Mouse (Mus musculus) forebrain, embryonic 15.5 days (tissue): Measurements from ENCODE around the gene Clec18a. TPM values are rescaled to one million over a fixed set of nuclear protein-coding genes. Genes with fewer than 3 reads are reported as not detected.

ENCODE experiments used
- ATAC-seq: fragments of 200-750 bp; cut with Nextera tagmentation; replicated peaks from 2 replicates; pipeline ENCODE4 v1.8.0; 2017; ENCODE audit warnings: mild to moderate bottlenecking, moderate TSS enrichment, moderate library complexity
- H3K27ac ChIP-seq: fragments of 300-500 bp; sonication (generic); replicated peaks from 2 replicates; pipeline ENCODE4 v1.5.1; 2015; ENCODE audit warnings: mild to moderate bottlenecking, inconsistent platforms
- H3K27me3 ChIP-seq: fragments of 300-500 bp; sonication (generic); 2 replicates; pipeline ENCODE4 v1.6.1; 2015; ENCODE audit warnings: inconsistent platforms
- H3K36me3 ChIP-seq: fragments of 300-500 bp; sonication (generic); 2 replicates; pipeline ENCODE4 v1.6.1; 2015; ENCODE audit warnings: mild to moderate bottlenecking, inconsistent platforms
- H3K4me1 ChIP-seq: fragments of 300-500 bp; sonication (generic); 2 replicates; pipeline ENCODE4 v1.6.1; 2015; ENCODE audit warnings: inconsistent platforms
- H3K4me2 ChIP-seq: fragments of 300-500 bp; sonication (generic); replicated peaks from 2 replicates; pipeline ENCODE4 v1.6.1; 2015; ENCODE audit warnings: mild to moderate bottlenecking, inconsistent platforms
- H3K4me3 ChIP-seq: fragments of 300-500 bp; sonication (generic); 2 replicates; pipeline ENCODE4 v1.5.1; 2015; ENCODE audit warnings: mild to moderate bottlenecking, inconsistent platforms
- H3K9ac ChIP-seq: fragments of 300-500 bp; sonication (generic); replicated peaks from 2 replicates; pipeline ENCODE4 v1.6.1; 2015; ENCODE audit warnings: mild to moderate bottlenecking, inconsistent platforms
- H3K9me3 ChIP-seq: fragments of 300-500 bp; sonication (generic); 2 replicates; pipeline ENCODE4 v1.6.1; 2016; ENCODE audit warnings: inconsistent platforms
- WGBS: fragments of 180-500 bp; shearing (Covaris S2); methylation state at CpG from one replicate; pipeline ENCODE4 v1.1.7; 2015; ENCODE audit warnings: mixed read lengths; 5-methylcytosine and 5-hydroxymethylcytosine counted together
- polyA plus RNA-seq: library from polyadenylated mRNA; unstranded; fragments of >200 nt; fragmentation: Nextera tagmentation; extraction: Ambion mirVana; gene quantifications from 2 replicates; pipeline ENCODE4 v1.2.1, GENCODE M21; 2015

The Clec18a gene
- polyA plus RNA-seq, 1 experiment from 2014 or later, result 0.60 TPM

DNA sequence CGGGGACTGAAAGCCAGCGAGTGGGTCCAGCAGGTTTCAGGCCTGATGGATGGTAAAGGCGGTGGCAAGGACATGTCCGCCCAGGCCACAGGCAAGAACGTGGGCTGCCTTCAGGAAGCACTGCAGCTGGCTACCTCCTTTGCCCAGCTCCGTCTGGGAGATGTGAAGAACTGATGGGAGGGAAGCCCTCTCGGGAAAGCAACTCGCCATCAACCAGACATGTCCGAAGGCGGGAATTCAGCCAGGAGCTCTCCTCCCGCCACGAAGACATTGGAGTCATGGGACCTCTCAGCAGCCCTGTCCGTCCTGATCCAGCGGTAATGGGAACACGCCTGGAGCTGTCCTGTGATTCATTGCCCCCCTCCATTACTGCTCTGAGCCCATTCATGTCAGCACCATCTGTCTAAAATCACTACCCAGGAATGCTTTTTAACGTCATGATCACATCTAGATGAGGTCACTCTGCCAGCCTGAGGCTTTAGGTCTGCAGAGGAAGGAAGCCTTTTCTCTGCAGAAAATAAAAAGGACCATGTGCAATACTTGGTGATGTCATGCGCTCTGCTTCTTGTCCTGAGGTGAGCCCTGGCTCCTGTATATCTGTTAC lies 37.1 kb downstream of the Clec18a start:
- Histone ChIP-seq H3K4me3 (no peak overlapping the region), H3K27me3 (no peaks in the 10 kb centered on the region), H3K4me2 (no peak overlapping the region), H3K4me1 (peaks cover 13% of the 10 kb centered on the region), H3K27ac (no peak overlapping the region), H3K9ac (no peak overlapping the region), H3K9me3 (no peaks in the 10 kb centered on the region), H3K36me3 (peaks cover 59% of the 10 kb centered on the region)
- ATAC-seq, result no peak
- WGBS, result 92% methylated on average over 17 of the region's 17 CpGs

DNA sequence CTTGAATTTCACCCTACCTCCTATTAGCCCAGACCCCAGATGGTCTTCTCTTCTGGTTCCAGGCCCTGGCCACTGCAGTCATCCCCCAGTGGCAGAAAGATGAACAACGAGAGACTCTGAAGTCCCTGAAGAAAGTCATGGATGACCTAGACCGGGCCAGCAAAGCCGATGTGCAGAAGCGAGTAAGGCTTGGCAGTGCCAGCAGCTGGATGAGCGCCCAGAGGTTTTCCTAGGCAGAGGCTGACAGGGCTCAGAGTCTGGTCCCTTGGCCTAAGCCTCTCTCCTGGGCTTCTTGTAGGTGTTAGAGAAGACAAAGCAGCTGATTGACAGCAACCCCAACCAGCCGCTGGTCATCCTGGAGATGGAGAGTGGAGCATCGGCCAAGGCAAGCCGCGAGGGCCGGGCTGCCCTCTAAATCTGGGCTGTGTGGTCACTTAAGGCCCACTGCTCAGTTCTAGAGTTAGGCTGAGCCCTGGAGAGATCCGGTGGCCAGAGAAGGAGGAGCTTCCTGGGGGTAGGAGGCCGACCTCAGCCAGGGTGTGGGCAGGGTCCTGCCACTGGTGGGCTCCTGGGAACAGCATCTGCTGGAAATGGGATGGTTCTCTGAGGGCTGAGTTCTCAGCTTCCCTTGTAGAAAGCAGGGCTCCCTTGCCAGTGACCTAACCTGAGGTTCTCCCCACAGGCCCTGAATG lies 38.3 kb downstream of the Clec18a start:
- Histone ChIP-seq H3K4me1 (peaks cover 13% of the 10 kb centered on the region), H3K36me3 (peaks cover 71% of the 10 kb centered on the region), H3K9me3 (no peaks in the 10 kb centered on the region), H3K27ac (no peak overlapping the region), H3K4me2 (no peak overlapping the region), H3K27me3 (no peaks in the 10 kb centered on the region), H3K9ac (no peak overlapping the region), H3K4me3 (no peak overlapping the region)
- ATAC-seq, result no peak
- WGBS, result 91% methylated on average over 12 of the region's 12 CpGs

- Histone ChIP-seq H3K27ac (no peak overlapping the region), H3K9me3 (no peaks in the 10 kb centered on the region), H3K36me3 (peaks cover 97% of the 10 kb centered on the region), H3K4me3 (no peak overlapping the region), H3K4me1 (no peaks in the 10 kb centered on the region), H3K9ac (no peak overlapping the region), H3K4me2 (no peak overlapping the region), H3K27me3 (no peaks in the 10 kb centered on the region)
- 97% methylated on average over 7 of the region's 7 CpGs for WGBS
- ATAC-seq, result no peak
These were observed 43.1 kb downstream of the Clec18a start for GRCm38 (mm10) chr8:111049106-111049505.

DNA sequence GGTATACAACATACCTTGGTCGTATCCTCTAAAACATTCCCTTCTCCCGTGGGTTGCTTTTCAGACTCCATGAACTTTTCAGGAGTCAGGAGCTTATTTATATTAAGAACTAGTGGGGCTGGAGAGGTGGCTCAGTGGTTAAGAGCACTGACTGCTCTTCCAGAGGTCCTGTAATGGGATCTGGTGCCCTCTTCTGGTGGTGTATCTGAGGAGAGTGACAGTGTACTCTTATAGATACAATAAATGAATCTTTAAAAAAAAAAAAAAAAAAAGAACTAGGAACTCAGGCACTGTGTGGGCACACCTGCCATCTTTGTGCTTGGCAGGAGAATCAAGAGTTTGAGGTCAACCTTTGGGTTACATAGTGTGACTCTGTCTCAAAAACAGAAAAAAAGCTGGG lies 43.5 kb downstream of the Clec18a start:
- no peaks in the 10 kb centered on the region for H3K9me3 ChIP-seq
- no peak overlapping the region for H3K27ac ChIP-seq
- 92% methylated on average over 2 of the region's 2 CpGs for WGBS
- H3K36me3 ChIP-seq, result peaks cover 97% of the 10 kb centered on the region
- H3K9ac ChIP-seq, result no peak overlapping the region
- no peak for ATAC-seq
- H3K4me2 ChIP-seq, result no peak overlapping the region
- H3K27me3 ChIP-seq, result no peaks in the 10 kb centered on the region
- no peak overlapping the region for H3K4me3 ChIP-seq
- no peaks in the 10 kb centered on the region for H3K4me1 ChIP-seq

DNA sequence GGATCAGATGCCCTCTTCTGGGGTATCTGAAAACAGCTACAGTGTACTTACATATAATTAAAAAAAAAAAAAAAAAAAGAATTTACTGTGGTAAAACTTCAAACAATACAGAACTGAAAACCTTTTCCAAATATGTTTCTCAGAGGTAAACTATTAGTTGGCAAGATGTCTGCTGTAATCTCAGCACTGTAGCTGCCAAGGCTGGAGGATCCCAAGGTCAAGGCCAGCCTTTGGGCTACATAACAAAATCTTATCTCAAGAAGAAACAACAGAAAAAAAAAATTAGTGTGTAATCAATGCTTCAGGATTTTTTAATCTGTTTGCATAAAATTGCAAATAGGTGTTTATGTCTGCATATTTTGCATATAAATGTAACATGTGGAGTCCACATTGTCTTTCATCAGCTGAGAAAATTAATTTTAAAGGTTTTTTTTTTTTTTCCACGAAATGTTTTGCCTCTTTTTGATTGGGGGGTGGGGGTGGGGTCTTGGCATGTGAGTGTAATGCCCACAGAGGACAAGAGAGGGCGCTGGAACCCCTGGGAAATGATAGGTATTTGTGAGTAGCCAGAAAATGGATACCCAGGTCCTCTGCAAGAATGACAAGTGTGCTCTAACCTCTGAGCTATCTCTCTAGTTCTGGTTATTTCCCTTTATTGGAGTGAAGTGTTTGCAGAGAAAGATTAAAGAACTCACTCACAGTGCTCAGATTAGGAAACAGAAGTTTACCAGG lies 48.1 kb downstream of the Clec18a start:
- Histone ChIP-seq H3K4me2 (no peak overlapping the region), H3K9me3 (no peaks in the 10 kb centered on the region), H3K27ac (no peak overlapping the region), H3K36me3 (peaks cover 97% of the 10 kb centered on the region), H3K4me3 (no peak overlapping the region), H3K27me3 (no peaks in the 10 kb centered on the region), H3K4me1 (no peaks in the 10 kb centered on the region), H3K9ac (no peak overlapping the region)
- no peak for ATAC-seq
- WGBS, result 49% methylated on average over 2 of the region's 2 CpGs

DNA sequence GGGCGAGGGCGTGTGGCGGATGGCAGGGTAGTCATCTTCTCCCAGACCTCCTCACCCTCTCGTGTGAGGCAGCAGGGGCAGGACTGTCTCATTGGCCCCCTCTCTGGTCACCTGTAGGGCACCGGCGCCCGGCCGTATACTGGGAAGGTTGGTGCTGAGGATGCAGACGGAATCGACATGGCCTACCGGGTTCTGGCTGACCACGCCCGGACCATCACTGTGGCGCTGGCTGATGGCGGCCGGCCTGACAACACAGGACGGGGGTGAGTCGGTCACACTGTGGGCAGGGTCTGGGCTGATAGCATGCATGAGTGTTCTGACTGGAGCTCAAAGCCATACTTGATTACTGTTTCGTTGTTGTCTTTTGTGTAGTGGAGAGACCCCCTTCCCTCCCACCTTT lies 49.7 kb downstream of the Clec18a start:
- H3K36me3 ChIP-seq, result peaks cover 92% of the 10 kb centered on the region
- H3K9ac ChIP-seq, result no peak overlapping the region
- H3K27ac ChIP-seq, result no peak overlapping the region
- H3K4me1 ChIP-seq, result no peaks in the 10 kb centered on the region
- H3K4me2 ChIP-seq, result no peak overlapping the region
- H3K4me3 ChIP-seq, result no peak overlapping the region
- no peak for ATAC-seq
- no peaks in the 10 kb centered on the region for H3K9me3 ChIP-seq
- 95% methylated on average over 19 of the region's 19 CpGs for WGBS
- H3K27me3 ChIP-seq, result no peaks in the 10 kb centered on the region

- H3K9me3 ChIP-seq, result no peaks in the 10 kb centered on the region
- 94% methylated on average over 15 of the region's 15 CpGs for WGBS
- no peak overlapping the region for H3K4me2 ChIP-seq
- no peak overlapping the region for H3K4me3 ChIP-seq
- no peak for ATAC-seq
- peaks cover 45% of the 10 kb centered on the region for H3K36me3 ChIP-seq
- H3K9ac ChIP-seq, result no peak overlapping the region
- peaks cover 28% of the 10 kb centered on the region for H3K4me1 ChIP-seq
- no peak overlapping the region for H3K27ac ChIP-seq
- peaks cover 4% of the 10 kb centered on the region; the same call in 1 of the 2 replicates for H3K27me3 ChIP-seq
These were observed 55.6 kb downstream of the Clec18a start for GRCm38 (mm10) chr8:111036591-111036990.

DNA sequence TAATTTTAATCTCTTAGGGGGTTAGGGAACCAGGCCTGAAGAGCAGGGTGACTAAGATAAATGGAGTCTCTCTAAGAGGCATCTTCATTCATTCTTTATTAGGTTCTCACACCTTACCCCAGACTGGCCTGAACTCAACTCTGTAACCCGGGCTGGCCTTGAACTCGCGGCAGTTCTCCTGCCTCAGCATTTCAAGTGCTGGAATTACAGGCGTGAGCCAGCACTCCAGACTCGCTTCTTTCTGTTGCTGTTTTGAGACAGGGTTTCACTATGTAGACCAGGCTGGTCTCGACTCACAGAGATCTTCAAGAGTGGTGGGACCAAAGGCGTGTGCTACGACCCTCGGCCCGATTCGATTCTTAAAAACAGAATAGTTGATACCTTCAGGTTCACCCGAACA lies 58.0 kb downstream of the Clec18a start:
- WGBS, result 23% methylated on average over 12 of the region's 12 CpGs
- ATAC-seq, result no peak
- Histone ChIP-seq H3K27ac (peak overlapping the region; percentile 85), H3K9ac (peak overlapping the region; percentile 82), H3K27me3 (peaks cover 10% of the 10 kb centered on the region; the same call in 1 of the 2 replicates), H3K4me1 (peaks cover 28% of the 10 kb centered on the region), H3K9me3 (no peaks in the 10 kb centered on the region), H3K36me3 (peaks cover 24% of the 10 kb centered on the region), H3K4me2 (peak overlapping the region; percentile 56), H3K4me3 (peak overlapping the region; percentile 82)

GRCm38 (mm10) chr8:111033482-111034215 lies 58.6 kb downstream of the Clec18a start:
- H3K36me3 ChIP-seq, result peaks cover 18% of the 10 kb centered on the region
- no peaks in the 10 kb centered on the region for H3K9me3 ChIP-seq
- H3K4me3 ChIP-seq, result peak overlapping the region; percentile 82
- WGBS, result 6% methylated on average over 37 of the region's 37 CpGs
- peaks cover 10% of the 10 kb centered on the region; the same call in 1 of the 2 replicates for H3K27me3 ChIP-seq
- peak; percentile 100 for ATAC-seq
- peak overlapping the region; percentile 82 for H3K9ac ChIP-seq
- peak overlapping the region; percentile 85 for H3K27ac ChIP-seq
- peaks cover 28% of the 10 kb centered on the region for H3K4me1 ChIP-seq
- peak overlapping the region; percentile 56 for H3K4me2 ChIP-seq

DNA sequence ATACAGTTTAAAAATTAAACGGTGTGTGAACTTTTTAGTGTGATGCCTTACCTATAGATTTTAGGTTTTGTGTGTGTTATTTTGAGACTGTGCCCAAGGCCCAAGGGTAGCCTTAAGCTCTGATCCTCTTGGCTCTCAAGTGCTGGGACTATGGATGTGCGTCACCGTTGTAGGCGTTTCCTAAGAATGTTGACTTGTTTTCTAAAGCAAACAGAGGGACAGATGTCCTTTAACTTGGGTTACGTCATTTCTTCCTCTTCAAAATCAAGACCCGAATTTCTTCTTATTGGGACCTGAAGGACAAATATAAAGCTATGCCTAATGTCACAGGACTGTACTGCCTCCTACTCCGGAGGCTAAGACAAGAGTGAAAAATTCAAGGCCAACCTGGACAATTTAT lies 59.3 kb downstream of the Clec18a start, which contains the start of gene Aars:
Gene Aars, plus strand, starts transcription at position 229 of the 400 bp plus-strand sequence.
- H3K27me3 ChIP-seq, result peaks cover 10% of the 10 kb centered on the region; the same call in 1 of the 2 replicates
- peak within 1 kb of the TSS; percentile 56 for H3K4me2 ChIP-seq
- ATAC-seq, result no peak
- H3K9me3 ChIP-seq, result no peaks in the 10 kb centered on the region
- peak within 1 kb of the TSS; percentile 82 for H3K9ac ChIP-seq
- peaks cover 33% of the 10 kb centered on the region for H3K4me1 ChIP-seq
- peak within 1 kb of the TSS; percentile 85 for H3K27ac ChIP-seq
- WGBS, result 96% methylated on average over 7 of the region's 7 CpGs
- peak within 1 kb of the TSS; percentile 82 for H3K4me3 ChIP-seq
- H3K36me3 ChIP-seq, result peaks cover 11% of the 10 kb centered on the region

DNA sequence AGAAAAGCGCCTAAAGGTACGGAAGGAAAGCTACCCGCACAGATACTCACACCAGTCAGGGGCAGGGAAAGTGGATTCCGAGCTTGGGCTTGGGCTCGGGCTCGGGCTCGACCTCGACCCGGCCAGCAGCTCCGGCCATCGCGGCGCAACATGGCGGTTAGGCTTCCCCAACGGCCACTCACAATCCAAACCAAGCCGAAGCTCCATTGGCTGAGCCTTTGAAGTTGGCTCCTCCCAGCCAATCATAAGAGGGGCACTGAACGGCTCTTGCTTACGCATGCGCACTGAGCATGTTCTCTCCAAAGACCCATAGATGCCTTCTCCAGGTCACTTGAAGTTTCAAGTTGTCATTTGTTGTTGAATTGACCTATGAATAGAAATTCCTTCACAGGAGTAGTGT lies 60.7 kb downstream of the Clec18a start, which contains the start of gene Ddx19b:
Gene Ddx19b, minus strand, starts transcription at position 180 of the 400 bp plus-strand sequence.
- Histone ChIP-seq H3K4me3 (no peak within 1 kb of the TSS), H3K27ac (no peak within 1 kb of the TSS), H3K36me3 (peaks cover 3% of the 10 kb centered on the region; the same call in 1 of the 2 replicates), H3K9ac (no peak within 1 kb of the TSS), H3K4me1 (peaks cover 38% of the 10 kb centered on the region), H3K4me2 (no peak within 1 kb of the TSS), H3K9me3 (no peaks in the 10 kb centered on the region), H3K27me3 (peaks cover 10% of the 10 kb centered on the region; the same call in 1 of the 2 replicates)
- 97% methylated on average over 19 of the region's 19 CpGs for WGBS
- ATAC-seq, result no peak
